Mouse (Mus musculus): ENCODE measurements at regions not wholly inside any gene's neighbourhood (a gene's known extent, or its start where the extent isn't known, plus 50 kb on each side); places are given as distances from the start of the nearest gene placed in this dataset.

DNA sequence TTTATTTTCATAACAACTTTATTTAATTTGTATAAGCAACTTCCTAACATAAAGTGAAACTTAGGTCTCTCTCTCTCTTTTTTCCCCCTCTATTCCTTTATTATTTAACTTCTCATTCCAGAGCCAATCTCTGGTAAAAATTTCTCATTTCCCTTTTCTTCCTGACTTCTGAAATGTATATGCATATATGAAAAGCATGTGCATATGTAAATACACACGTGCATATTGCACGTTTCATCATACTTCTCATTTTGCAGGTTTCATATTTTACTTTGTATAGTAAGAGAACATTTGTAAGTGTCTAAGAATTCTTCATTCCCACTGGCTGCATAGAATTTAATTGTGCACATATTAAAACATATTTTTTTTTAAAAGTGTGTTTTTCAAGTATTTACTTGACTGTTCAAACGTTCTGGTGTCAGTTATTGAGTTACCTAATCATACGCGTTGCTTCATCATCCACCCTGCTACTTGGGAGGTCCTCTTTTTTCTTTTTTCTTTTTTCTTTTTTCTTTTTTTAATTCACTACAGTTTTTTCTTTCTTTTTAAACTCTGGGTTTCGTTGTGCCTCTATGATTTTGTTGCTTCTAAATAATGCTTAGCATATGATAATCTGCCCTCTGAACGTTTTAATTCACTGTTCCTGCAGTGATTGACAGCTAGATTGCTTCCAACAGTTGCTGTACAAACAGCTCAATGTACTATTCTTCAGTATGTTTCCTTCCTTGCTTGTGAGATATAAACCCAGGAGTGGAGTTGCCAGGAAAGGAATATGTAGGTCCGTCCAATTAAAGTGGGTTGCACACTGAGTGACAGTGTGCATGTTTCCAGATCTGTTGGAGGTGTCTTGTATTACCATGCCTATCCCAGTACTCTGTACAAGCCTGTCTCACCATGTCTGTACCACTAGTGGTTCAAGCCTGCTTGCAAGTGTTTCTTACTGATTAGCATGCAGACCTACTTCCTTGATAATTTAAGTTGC is 303.2 kb downstream of the Tmem38b start:
- intact Hi-C loops (cut with DNase I; ENCODE audit: low total_unique reads): no loop called here
- no peak for DNase-seq

DNA sequence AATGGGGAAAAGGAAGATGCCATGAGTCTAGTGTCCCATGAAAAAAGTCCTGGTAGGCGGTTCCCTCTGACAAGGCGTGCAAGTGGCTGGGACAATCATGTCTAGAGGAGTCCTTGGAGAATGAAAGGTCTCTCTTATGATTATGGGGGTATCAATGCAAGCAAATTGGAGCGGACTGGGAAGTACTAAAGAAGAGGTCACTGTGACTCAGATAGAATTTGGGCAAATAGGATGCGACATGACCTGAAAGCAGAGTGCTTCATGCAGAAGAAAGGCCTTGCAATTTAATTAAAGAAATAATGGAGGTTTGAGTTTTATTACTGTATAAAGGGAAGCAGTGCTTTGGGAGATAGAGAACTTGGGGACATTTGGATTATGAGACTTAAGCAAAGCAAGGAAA is 330.3 kb downstream of the Tmem38b start:
- intact Hi-C loops (cut with DNase I; ENCODE audit: low total_unique reads): no loop called here
- DNase-seq: no peak

DNA sequence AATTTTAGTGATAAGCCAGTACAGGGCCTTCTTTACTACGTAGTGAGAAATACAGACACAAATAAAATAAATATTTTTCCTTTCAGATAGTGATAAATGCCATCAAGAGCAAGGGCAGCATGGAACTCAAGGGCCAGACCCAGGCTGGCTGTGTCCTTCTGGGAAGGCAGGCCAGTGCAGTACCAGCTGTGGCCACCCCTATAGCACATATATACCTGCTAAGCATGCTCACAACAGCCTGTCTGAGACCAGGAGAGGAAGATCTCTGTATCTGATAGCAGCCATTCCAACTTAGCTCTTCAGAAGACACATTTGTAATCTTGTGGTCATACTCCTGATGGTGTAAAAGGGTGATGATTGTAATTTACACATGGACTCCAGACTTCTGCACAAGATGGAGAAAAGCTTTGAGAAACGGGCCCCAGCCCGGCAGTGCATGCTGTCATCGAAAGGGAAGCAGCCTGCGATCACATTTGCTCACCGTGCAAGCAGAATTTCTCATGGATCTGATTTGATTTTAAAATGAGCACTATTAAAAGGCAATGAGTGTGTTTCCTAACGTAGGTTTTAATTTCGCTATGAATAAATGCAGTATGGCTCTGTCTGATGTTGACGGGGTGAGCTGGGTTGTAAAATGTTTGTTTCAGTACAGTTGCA is 335.6 kb downstream of the Tmem38b start:
- intact Hi-C loops (cut with DNase I; ENCODE audit: low total_unique reads): no loop called here
- no peak for DNase-seq

GRCm38 (mm10) chr4:54162308-54162707 is 336.5 kb downstream of the Tmem38b start:
- no peak for DNase-seq
- intact Hi-C loops (cut with DNase I; ENCODE audit: low total_unique reads): no loop called here

DNA sequence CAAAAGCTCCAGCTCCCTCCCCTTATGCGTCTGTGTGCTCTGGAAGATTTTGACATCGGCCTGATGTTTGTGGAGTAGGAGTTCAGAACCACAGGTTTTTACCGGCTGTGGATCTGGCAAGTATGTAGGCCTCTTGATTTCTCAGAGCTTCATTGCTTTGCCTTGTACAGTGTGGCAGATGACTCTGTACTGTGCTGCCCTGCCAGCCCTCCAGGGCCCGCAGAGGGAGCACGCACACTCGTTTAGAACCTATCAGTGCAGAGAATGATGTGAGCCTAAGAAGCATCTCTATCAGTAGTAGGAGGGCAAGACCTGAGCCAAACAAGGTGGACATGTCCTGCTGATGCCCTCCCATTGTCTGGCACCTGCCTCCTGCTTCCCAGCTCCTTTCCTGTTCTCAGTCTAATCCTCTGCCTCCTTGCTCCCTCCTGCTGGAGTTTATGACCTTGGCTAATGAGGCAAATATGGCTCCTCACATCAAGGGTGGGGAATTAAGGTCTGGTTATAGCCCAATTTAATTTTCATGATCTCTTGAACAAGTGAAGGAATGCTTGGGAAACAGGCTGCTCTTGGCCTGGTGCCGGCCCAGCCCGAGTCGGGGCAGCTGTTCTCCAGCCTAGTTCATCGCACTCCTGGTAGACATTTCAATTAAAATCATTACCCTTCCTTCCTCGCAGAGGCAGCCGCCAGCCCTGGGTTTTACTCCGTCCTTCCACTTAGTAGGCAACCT is 344.5 kb downstream of the Tmem38b start:
- intact Hi-C loops (cut with DNase I; ENCODE audit: low total_unique reads): no loop called here
- DNase-seq: peak; percentile 30

GRCm38 (mm10) chr4:54184213-54184612 is 358.4 kb downstream of the Tmem38b start:
- DNase-seq: no peak
- intact Hi-C loops (cut with DNase I; ENCODE audit: low total_unique reads): no loop called here

GRCm38 (mm10) chr4:54195734-54196133 is 369.9 kb downstream of the Tmem38b start:
- intact Hi-C loops (cut with DNase I; ENCODE audit: low total_unique reads): no loop called here
- DNase-seq: no peak

- intact Hi-C loops (cut with DNase I; ENCODE audit: low total_unique reads): no loop called here
- DNase-seq: no peak
Measured at GRCm38 (mm10) chr4:54202440-54202839, 376.6 kb downstream of the Tmem38b start.

- intact Hi-C loops (cut with DNase I; ENCODE audit: low total_unique reads): no loop called here
- DNase-seq: no peak
Measured at GRCm38 (mm10) chr4:54224572-54224971, 398.7 kb downstream of the Tmem38b start.
